Mouse (Mus musculus): Measurements from ENCODE around the gene Cfap61. TPM values are rescaled to one million over a fixed set of nuclear protein-coding genes. Genes with fewer than 3 reads are reported as not detected.

The Cfap61 gene
- polyA plus RNA-seq, 2 experiments, result not detected

DNA sequence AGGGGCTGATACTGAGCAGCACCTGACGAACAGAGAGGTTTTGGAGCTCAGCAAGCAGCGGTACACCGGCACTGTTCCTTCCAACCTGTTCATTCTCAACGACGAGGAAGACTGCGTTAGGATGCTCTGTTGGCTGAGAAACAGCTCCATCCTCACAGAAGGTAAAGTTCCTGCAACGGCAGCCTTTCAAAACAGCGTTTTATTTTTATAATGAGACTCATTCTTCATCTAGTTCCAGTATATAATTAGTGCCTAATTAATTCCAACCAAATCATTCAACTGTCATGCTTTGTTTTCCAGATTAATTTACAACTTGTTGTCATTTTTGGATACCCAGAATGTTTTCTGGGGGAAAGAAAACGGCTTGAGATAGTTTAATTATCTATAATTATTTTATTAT is 175.3 kb downstream of the Cfap61 start:
- TF ChIP-seq EP300 (IDR thresholded peaks at IDR 0.05; ENCODE audit: low read depth), result no peak
- DNase-seq (ENCODE audit: low read depth in 3 of 3, low spot score in 3 of 3) (no peak), ATAC-seq (ENCODE audit: insufficient read depth) (no peak)
- 68% methylated on average over 9 of the region's 9 CpGs for WGBS (ENCODE audit: insufficient replicate concordance)
- H3K9ac ChIP-seq (replicated peaks), result no peak overlapping the region
- no peaks in the 10 kb centered on the region for H3K27me3 ChIP-seq (ENCODE audit: control insufficient read depth, insufficient read depth, low read length)
- H3K4me1 ChIP-seq (replicated peaks; ENCODE audit: control insufficient read depth in 2 of 2, insufficient read depth in 2 of 2, low read length in 1 of 2), result peaks cover 0 to 6% of the 10 kb centered on the region in 2 experiments; a peak in 1 of 4 replicates
- no peak overlapping the region for H3K4me3 ChIP-seq (ENCODE audit: insufficient read depth in 1 of 2, low read depth in 2 of 2, low read length in 2 of 2)
- H3K4me2 ChIP-seq (ENCODE audit: low read depth), result no peak overlapping the region
- H3K36me3 ChIP-seq (replicated peaks; ENCODE audit: control insufficient read depth, insufficient read depth, low read depth), result no peaks in the 10 kb centered on the region
- H3K27ac ChIP-seq, result no peak overlapping the region
- H3K9me3 ChIP-seq (ENCODE audit: control insufficient read depth, low read length), result no peaks in the 10 kb centered on the region

DNA sequence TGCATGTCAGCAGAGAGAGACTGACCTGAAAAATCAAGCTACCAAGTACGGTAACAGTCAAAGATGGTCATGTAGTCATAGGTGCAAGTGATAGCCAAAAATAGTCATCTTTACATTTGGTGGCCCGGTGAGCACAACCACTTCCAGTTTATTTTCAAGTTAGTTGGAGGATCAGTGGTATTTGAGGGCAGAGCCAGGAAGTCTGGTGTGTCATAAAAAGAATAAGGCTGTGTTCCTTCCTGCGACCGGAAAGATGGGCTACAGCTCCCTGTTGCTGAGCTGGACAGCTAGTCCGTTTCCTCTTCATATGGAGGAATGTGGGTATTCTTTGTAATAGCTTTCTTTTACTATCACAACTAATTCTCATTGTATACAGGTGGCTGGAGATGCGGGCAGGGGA is 181.7 kb downstream of the Cfap61 start:
- DNase-seq (ENCODE audit: low read depth in 3 of 3, low spot score in 3 of 3), result no peak
- TF ChIP-seq CTCF (IDR thresholded peaks at IDR 0.05; ENCODE audit: low read depth) (no peak), EP300 (IDR thresholded peaks at IDR 0.05; ENCODE audit: low read depth) (no peak)
- Histone ChIP-seq H3K9ac (replicated peaks) (no peak overlapping the region), H3K27ac (no peak overlapping the region), H3K4me1 (replicated peaks; ENCODE audit: control insufficient read depth in 2 of 2, insufficient read depth in 2 of 2, low read length in 1 of 2) (no peaks in the 10 kb centered on the region), H3K4me2 (ENCODE audit: low read depth) (no peak overlapping the region), H3K9me3 (ENCODE audit: control insufficient read depth, low read length) (no peaks in the 10 kb centered on the region), H3K36me3 (replicated peaks; ENCODE audit: control insufficient read depth, insufficient read depth, low read depth) (no peaks in the 10 kb centered on the region), H3K27me3 (ENCODE audit: control insufficient read depth, insufficient read depth, low read length) (no peaks in the 10 kb centered on the region), H3K4me3 (ENCODE audit: insufficient read depth in 1 of 2, low read depth in 2 of 2, low read length in 2 of 2) (no peak overlapping the region)
- no peak for ATAC-seq (ENCODE audit: insufficient read depth)
- 30% methylated on average over 6 of the region's 6 CpGs for WGBS (ENCODE audit: insufficient replicate concordance)

DNA sequence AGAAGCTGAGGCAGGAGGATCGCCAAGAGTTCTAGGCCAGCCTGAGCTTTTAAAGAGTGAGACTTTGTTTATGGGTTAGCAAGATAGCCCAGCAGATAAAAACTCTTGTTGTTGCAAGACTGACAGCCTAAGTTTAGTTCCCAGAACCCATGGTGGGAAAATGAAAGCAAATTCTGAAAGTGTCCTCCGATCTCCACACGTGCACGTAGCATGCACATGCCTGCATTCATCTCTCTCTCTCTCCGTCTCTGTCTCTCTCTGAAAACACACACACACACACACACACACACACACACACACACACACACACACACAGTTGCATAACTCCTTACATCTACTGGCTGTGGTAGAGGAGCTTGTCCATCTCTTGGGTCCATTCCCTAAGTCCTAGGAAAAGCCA is 182.1 kb downstream of the Cfap61 start:
- ATAC-seq (ENCODE audit: insufficient read depth) (no peak), DNase-seq (ENCODE audit: low read depth in 3 of 3, low spot score in 3 of 3) (no peak)
- Histone ChIP-seq H3K9me3 (ENCODE audit: control insufficient read depth, low read length) (no peaks in the 10 kb centered on the region), H3K4me1 (replicated peaks; ENCODE audit: control insufficient read depth in 2 of 2, insufficient read depth in 2 of 2, low read length in 1 of 2) (no peaks in the 10 kb centered on the region), H3K27me3 (ENCODE audit: control insufficient read depth, insufficient read depth, low read length) (no peaks in the 10 kb centered on the region), H3K4me2 (ENCODE audit: low read depth) (no peak overlapping the region), H3K36me3 (replicated peaks; ENCODE audit: control insufficient read depth, insufficient read depth, low read depth) (no peaks in the 10 kb centered on the region), H3K9ac (replicated peaks) (no peak overlapping the region), H3K4me3 (ENCODE audit: insufficient read depth in 1 of 2, low read depth in 2 of 2, low read length in 2 of 2) (no peak overlapping the region), H3K27ac (no peak overlapping the region)
- TF ChIP-seq EP300 (IDR thresholded peaks at IDR 0.05; ENCODE audit: low read depth) (no peak), CTCF (IDR thresholded peaks at IDR 0.05; ENCODE audit: low read depth) (no peak)
- WGBS (ENCODE audit: insufficient replicate concordance), result 71% methylated on average over 5 of the region's 5 CpGs

DNA sequence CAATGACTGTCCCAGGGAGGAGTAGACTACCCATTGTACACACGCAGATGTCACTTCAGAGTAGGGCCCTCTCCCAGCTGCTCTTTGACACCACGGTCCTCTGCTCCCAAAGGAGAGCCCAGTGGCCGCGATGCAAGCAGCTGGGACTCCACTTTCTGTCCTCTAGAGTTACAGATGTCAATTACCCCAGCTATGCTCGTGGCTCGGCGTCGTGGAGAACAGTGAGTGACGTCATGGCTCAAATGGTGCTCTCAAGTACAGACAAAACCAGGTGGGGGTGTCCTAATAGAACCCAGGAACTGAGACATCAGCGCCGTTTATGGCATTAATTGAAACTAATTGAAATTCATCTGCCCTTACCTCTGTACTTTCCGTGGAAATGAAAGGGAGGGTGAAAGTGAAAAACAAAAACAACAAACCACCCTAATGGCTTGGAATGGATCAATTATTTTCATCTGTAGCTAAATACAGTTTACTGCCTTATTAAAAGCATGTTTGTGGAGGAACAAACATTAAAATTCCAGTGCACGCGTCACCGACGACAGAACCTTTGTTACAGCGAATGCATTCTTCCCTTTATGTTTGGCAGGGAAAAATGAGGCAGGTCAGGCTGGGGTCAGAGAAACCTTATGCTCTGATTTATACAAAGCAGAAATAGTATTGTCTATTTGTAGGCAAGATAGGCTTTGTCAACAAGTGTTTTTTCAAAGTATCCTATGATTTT is 182.8 kb downstream of the Cfap61 start:
- Histone ChIP-seq H3K36me3 (replicated peaks; ENCODE audit: control insufficient read depth, insufficient read depth, low read depth) (no peaks in the 10 kb centered on the region), H3K4me1 (replicated peaks; ENCODE audit: control insufficient read depth in 2 of 2, insufficient read depth in 2 of 2, low read length in 1 of 2) (no peaks in the 10 kb centered on the region), H3K27ac (no peak overlapping the region), H3K9ac (replicated peaks) (no peak overlapping the region), H3K4me2 (ENCODE audit: low read depth) (no peak overlapping the region), H3K9me3 (ENCODE audit: control insufficient read depth, low read length) (no peaks in the 10 kb centered on the region), H3K27me3 (ENCODE audit: control insufficient read depth, insufficient read depth, low read length) (no peaks in the 10 kb centered on the region), H3K4me3 (ENCODE audit: insufficient read depth in 1 of 2, low read depth in 2 of 2, low read length in 2 of 2) (no peak overlapping the region)
- no peak for TF ChIP-seq CTCF (IDR thresholded peaks at IDR 0.05; ENCODE audit: low read depth)
- ATAC-seq (ENCODE audit: insufficient read depth) (no peak), DNase-seq (ENCODE audit: low read depth in 3 of 3, low spot score in 3 of 3) (no peak)
- 68% methylated on average over 17 of the region's 17 CpGs for WGBS (ENCODE audit: insufficient replicate concordance)

GRCm38 (mm10) chr2:146117915-146118403 is 183.4 kb downstream of the Cfap61 start:
- no peaks in the 10 kb centered on the region for H3K4me1 ChIP-seq (replicated peaks; ENCODE audit: control insufficient read depth in 2 of 2, insufficient read depth in 2 of 2, low read length in 1 of 2)
- TF ChIP-seq CTCF (IDR thresholded peaks at IDR 0.05; ENCODE audit: low read depth), result no peak
- no peak for TF ChIP-seq EP300 (IDR thresholded peaks at IDR 0.05; ENCODE audit: low read depth)
- H3K9ac ChIP-seq (replicated peaks), result no peak overlapping the region
- ATAC-seq (ENCODE audit: insufficient read depth) (no peak), DNase-seq (ENCODE audit: low read depth in 3 of 3, low spot score in 3 of 3) (no peak)
- H3K4me3 ChIP-seq (ENCODE audit: insufficient read depth in 1 of 2, low read depth in 2 of 2, low read length in 2 of 2), result no peak overlapping the region
- 60% methylated on average over 3 of the region's 3 CpGs for WGBS (ENCODE audit: insufficient replicate concordance)
- H3K27ac ChIP-seq, result no peak overlapping the region
- no peaks in the 10 kb centered on the region for H3K36me3 ChIP-seq (replicated peaks; ENCODE audit: control insufficient read depth, insufficient read depth, low read depth)
- H3K9me3 ChIP-seq (ENCODE audit: control insufficient read depth, low read length), result no peaks in the 10 kb centered on the region
- H3K4me2 ChIP-seq (ENCODE audit: low read depth), result no peak overlapping the region
- H3K27me3 ChIP-seq (ENCODE audit: control insufficient read depth, insufficient read depth, low read length), result no peaks in the 10 kb centered on the region
